Mouse (Mus musculus) kidney, adult 11 months (tissue): ENCODE results near the gene Acsf2.
"Not testable (repeated sequence)": the region's sequence is repeated elsewhere in the genome, so short reads cannot be mapped to it uniquely, and the experiment has no call there.

ENCODE experiments used
- DNase-seq: peaks from one replicate; pipeline ENCODE4 v3.0.0; 2022

The Acsf2 gene

GRCm38 (mm10) chr11:94601321-94602281, at the start of gene Acsf2:
Gene Acsf2, minus strand, starts transcription at chr11:94601871.
- peak; percentile 82 for DNase-seq

- not testable (repeated sequence) for DNase-seq
Measured at GRCm38 (mm10) chr11:94651241-94651640, 49.6 kb upstream of the Acsf2 start.

GRCm38 (mm10) chr11:94646457-94646856, 44.8 kb upstream of the Acsf2 start:
- no peak for DNase-seq

GRCm38 (mm10) chr11:94644461-94645219, 43.0 kb upstream of the Acsf2 start:
- no peak for DNase-seq

GRCm38 (mm10) chr11:94634431-94634830, 32.8 kb upstream of the Acsf2 start:
- DNase-seq: peak; percentile 79

GRCm38 (mm10) chr11:94632988-94633387, 31.3 kb upstream of the Acsf2 start:
- DNase-seq: no peak

GRCm38 (mm10) chr11:94631969-94632368, 30.3 kb upstream of the Acsf2 start:
- DNase-seq: no peak

- DNase-seq: peak; percentile 13
Measured at GRCm38 (mm10) chr11:94630199-94631011, 28.7 kb upstream of the Acsf2 start.

- DNase-seq: no peak
Measured at GRCm38 (mm10) chr11:94629884-94630198, 28.2 kb upstream of the Acsf2 start.

GRCm38 (mm10) chr11:94629199-94629883, 27.7 kb upstream of the Acsf2 start, which contains the start of gene Lrrc59:
Gene Lrrc59, plus strand, starts transcription at chr11:94629767.
- DNase-seq: peak; percentile 89

- no peak for DNase-seq
Measured at GRCm38 (mm10) chr11:94622162-94622561, 20.5 kb upstream of the Acsf2 start.

- no peak for DNase-seq
Measured at GRCm38 (mm10) chr11:94621458-94621852, 19.8 kb upstream of the Acsf2 start.

GRCm38 (mm10) chr11:94620766-94621457, 19.2 kb upstream of the Acsf2 start:
- no peak for DNase-seq

- no peak for DNase-seq
Measured at GRCm38 (mm10) chr11:94617646-94618045, 16.0 kb upstream of the Acsf2 start.

- no peak for DNase-seq
Measured at GRCm38 (mm10) chr11:94615494-94615893, 13.8 kb upstream of the Acsf2 start.

- no peak for DNase-seq
Measured at GRCm38 (mm10) chr11:94614603-94615002, 12.9 kb upstream of the Acsf2 start.

GRCm38 (mm10) chr11:94610744-94611740, 9.4 kb upstream of the Acsf2 start:
- no peak for DNase-seq

GRCm38 (mm10) chr11:94602356-94602955, 785 bp upstream of the Acsf2 start:
- no peak for DNase-seq

GRCm38 (mm10) chr11:94600447-94600846, 1.2 kb downstream of the Acsf2 start:
- DNase-seq: no peak
